Mouse (Mus musculus) layer of hippocampus, adult 18-20 months (tissue): ENCODE results near the gene Olfr1442. TPM values are rescaled to one million over a fixed set of nuclear protein-coding genes. Genes with fewer than 3 reads are reported as not detected.
"Not testable (repeated sequence)": the region's sequence is repeated elsewhere in the genome, so short reads cannot be mapped to it uniquely, and the experiment has no call there.

Source experiments
- DNase-seq, 2 experiments: peaks; one replicate each; pipeline ENCODE4 v3.0.0; 2022; ENCODE audit warnings: low spot score in 2 of 2
- long read RNA-seq: library from polyadenylated mRNA; stranded (forward); transcript quantifications from one replicate; pipeline ENCODE4 v2.0.0, GENCODE M21; 2021
- total RNA-seq, 2 experiments: library from RNA; stranded (reverse); gene quantifications; 2 replicates each; pipeline ENCODE4 v1.2.3; 2021

Gene Olfr1442
- total RNA-seq, result not detected
- long read RNA-seq, result 0 reads

DNA sequence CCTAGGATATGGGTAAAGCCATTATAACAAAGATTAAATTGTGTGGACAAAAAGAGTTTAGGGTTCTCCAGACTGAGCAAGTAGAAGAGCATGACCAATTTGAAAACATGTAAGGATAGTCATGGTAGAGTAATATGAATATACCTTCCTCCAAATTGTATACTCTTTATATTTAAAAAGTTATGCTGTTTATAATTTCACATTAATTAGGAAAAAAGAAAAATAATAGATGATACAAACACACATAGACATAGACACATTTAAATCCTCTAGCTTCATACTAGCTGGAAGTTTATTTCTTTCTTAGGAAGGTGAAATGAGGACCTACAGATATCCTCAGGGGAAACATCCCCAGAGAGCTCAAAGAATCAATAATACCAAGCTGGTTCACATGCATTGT lies at the start of gene Olfr1442:
Gene Olfr1442 (plus strand): TSS at position 301 of the 400 bp plus-strand sequence.
- DNase-seq, result no peak

DNA sequence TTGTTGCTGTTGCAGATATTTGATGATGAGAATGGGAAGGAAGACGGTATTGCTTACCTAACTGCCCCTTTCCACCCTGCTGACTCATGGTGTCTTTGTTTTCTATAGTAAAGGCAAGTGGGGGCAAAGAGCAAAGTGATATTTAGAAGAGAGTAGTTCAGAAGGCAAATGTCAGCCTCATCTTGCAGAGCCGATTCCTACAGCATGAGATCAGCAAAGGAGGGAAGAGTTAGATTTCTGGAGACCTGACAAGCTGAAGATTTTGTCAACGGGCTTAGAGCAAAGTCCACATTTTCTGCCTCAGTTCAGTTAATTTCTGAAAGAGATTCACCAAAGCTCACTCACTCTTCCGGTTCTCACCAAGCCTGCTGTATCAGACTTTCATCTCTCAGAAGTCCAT lies 37.1 kb upstream of the Olfr1442 start, which contains the start of gene Glyat:
Gene Glyat (plus strand): TSS at position 133 of the 400 bp plus-strand sequence.
- DNase-seq, result no peak

DNA sequence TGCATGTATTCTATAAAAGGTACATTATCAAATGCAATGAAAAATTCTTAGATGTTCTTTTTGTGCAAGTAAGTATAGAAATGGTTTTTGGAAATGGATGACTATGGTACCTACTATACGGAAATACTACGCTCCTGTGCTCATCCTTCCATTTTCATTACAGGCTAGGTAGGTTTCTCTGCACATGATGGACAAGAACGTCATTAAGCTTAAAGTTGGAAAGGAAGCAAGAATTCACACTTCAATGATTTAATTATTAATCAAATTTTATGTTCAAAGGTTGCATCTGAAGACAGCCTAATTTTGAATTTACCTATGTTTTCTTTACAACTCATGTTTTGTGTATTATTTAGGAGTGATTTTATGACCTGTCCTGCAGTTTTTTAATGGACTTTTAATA lies 36.0 kb upstream of the Olfr1442 start:
- DNase-seq, result no peak

DNA sequence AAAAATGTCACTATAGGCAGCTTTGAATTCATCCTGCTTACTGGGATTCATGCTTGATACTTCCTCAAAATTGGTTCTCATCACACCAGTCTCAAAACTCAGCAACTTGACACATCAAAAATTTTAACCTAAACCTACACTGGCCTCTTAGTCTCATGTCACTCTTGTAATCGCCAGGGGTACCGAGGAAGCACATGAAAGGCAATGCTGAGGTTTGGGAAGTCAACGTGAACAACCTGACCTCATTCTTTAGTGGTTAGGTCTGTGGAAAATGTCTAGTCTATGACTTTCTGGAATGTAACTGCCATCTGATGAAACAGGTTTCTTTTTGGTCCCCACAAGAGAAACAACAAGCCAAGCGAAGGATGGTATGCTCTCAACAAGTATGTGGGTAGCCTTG lies 35.3 kb upstream of the Olfr1442 start:
- no peak for DNase-seq

DNA sequence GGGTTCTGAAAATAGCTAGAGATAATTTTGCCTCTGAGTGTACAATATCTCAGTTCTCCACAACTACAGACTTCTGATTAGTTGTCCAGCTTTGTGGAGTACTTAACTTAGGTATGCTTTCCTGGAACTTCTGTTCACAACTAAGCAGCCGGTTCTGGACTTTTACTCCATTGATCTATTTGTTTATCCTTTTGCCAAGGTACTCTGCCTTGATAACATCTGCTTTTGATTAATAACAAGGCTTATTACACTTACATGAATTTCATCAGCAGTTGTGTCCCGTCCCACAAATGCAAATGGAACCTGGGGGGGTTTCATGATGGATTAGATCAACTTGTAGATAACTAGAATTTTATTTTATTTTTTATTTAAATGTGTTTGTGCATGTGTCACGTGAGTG lies 33.4 kb upstream of the Olfr1442 start:
- DNase-seq, result no peak

DNA sequence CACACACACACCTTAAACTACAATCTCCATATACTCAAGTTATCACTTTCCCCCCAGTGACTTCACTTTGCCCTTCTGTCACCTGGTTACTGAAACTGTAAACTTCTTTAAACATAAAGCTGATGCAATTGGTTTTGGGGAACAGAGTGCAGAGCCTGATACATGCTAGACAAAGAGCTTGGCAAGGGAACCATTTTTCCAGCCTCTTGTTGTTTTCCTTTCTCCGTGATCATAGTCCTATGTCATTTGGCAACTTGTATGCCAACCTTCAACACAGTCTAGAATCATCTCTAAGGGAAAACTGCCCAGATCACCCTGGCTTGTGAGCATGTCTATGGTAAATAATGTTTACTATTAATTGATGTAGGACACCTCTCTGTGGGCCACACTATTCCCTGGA lies 32.2 kb upstream of the Olfr1442 start:
- no peak for DNase-seq

DNA sequence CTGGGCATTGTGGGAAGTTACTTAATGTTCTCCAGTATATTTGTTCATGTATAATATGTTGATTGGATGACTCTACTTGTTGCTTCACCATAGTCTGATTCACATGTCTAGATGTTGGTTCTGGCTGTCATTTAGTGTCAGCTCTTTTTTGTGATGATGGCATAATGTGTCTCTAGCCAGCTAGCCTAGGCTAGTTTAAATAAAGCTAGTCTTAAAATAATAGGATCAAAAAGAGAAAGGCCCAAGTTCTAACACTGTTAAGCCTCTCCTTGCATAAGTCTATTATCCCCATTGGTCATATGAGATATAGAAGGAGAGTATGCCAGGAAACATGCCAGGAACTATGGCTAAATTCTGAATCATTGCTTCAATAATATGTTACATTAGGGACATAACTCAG lies 20.7 kb upstream of the Olfr1442 start:
- DNase-seq, result no peak

DNA sequence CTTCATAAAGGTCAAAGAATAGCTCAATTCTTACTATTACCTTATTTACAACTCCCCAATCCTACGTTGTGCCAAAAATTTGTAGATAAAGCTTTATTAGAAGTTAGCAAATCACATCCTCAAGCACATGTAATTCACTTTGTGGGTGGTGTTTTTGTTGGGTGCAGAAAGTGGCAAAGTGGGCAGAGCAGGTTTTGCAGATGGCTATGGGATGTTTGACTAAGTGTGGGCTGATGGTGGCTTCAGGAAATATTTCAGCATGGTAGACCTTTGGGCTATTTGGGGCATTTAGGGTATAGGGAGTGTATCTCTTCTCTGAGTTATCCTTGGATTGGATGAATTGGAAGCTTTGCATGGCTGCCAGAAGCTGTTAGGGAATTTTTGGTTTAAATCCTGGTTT lies 4.1 kb upstream of the Olfr1442 start:
- no peak for DNase-seq

DNA sequence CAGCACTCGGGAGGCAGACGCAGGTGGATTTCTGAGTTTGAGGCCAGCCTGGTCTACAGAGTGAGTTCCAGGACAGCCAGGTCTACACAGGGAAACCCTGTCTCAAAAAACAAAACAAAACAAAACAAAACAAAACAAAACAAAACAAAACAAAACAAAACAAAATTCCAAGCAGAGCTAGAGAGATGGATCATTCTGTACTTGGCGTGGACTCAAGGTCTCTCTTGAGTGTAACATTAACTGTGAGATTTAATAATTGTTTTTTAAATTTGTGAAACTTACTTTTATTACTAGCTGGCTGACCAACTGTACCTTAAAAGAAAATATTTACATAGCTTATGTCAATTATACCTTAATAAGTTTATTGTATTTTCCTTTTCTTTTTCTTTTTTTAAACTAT lies 1.6 kb upstream of the Olfr1442 start:
- DNase-seq, result not testable (repeated sequence)

DNA sequence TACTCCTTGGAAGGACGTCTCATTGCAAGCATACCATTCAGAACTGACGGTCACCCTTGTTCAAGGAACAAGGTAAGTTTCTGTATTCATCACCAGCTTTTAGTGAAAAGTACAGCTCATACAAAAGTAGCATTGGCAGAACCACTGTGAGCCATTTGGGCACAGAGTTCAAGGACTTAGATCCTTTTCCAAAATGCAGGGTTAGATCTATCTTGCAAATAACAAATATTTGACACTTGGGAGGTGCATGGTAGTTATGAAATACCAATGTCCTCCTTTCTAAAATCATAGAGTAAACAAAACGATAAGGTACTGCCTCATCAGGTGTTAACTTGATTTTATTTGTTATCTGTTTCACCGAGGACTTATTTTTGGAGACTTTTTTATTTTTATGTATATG lies 812 bp downstream of the Olfr1442 start:
- DNase-seq, result no peak

DNA sequence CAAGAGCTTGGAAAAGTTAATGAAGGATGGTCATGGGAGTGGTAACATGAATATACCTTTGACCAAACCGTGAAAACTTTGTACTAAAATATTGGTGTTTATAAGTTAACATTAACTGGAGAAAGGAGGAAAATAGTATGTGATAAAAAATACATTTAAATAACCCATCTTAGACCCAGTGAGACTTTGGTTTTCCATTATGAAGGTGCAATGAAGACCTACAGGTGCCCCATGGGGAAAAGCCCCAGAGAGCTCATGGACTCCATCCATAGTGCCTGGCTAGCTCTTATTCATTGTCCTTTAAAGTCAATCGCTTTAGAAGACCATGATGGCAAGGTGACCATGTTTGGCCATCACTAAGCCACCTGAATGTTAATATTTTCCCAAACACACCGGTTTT lies 7.6 kb downstream of the Olfr1442 start, which contains the start of gene Olfr1443:
Gene Olfr1443 (plus strand): TSS at position 301 of the 400 bp plus-strand sequence.
- DNase-seq, result no peak

DNA sequence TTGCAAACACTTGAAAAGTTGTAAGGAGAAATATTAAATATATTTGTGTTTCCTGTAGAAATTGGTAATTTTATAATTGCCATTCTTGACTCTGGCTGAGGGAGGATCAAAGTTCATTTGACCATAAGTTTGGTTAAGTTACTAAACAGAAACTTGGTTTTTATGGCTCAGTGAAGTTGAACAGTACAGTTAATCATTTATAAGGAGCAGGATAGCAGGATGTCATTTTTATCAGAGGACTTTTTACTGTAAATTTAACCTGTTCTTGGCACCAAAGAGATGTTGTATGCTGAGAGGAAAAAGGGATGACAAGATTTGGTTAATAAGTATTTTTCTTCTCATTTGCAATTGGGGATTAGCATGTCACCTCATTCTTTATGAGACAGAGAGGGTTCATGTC lies 14.4 kb downstream of the Olfr1442 start:
- no peak for DNase-seq

DNA sequence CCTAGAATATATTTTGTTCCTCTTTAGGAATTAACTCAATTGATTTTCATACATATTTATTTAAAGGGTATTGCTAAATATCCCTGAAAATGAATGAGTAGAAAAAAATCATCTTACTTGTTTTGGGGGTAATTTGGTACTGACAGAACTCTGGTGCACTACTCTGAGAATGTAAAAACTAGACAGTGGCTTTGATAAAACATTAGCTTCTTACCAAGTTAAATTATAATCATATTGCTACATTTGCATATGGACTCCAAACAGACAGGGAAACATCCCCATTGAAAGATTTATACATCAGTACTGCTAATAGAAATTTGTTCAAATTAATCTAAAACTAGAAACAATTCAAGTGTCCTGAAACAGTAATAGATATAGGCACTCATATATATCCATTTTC lies 15.0 kb downstream of the Olfr1442 start:
- no peak for DNase-seq

DNA sequence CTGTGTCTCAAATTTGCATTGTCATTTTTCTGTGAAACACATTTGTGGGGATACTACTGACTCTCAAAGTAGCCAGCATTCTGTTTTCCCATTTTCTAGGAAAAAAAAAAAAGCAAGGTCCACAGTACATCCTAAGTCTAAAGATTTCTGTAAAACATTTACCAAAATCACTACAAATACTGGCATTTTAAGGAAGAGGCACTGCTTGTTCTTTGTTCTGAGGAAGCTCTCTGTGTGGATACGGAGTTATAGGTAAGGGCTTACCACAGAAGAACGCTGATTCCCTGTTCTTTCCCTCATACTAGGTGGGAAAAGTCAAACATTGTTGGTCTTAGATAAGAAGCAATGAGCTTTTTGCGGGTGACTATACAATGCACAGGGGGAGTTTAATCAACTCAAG lies 25.4 kb downstream of the Olfr1442 start, which contains the start of gene Keg1:
Gene Keg1 (plus strand): TSS at position 197 of the 400 bp plus-strand sequence.
- DNase-seq, result no peak

DNA sequence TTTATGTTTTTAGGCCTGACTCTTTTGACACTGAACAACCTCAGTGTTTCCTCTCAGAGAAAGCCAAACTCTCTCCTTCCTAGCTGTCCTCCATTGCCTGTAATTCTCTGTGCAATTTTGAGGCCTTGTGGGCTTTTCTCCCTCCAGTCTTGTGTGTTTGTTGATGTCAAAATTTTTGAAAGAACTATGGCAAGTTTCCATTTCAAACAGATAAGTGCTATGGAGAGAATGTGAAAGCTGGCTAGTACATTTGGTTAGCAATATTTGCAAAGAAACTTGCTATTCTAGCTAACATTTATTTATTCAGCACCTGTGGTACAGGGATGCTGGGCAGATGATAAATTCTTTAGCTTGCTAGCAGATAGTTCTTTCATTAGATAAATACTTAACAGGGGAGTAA lies 26.0 kb downstream of the Olfr1442 start:
- no peak for DNase-seq

DNA sequence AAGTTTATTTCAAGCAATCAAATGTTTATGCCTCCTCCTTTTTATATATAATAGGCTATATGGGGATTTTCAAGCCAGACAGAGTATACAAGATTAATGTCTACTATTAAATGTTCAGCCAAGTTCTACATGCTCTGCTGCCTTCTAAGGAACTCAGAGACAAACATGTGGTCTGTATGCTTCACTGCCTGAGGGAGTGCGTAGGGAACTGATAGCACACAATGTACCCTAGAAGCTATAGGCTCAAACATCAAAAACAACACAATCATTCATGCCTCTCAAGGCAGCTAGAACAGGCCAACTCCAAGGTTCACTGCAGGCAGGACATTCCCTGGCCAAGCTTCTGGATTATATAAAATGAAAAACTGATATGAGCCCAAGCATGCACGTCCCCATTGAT lies 38.2 kb downstream of the Olfr1442 start:
- no peak for DNase-seq

DNA sequence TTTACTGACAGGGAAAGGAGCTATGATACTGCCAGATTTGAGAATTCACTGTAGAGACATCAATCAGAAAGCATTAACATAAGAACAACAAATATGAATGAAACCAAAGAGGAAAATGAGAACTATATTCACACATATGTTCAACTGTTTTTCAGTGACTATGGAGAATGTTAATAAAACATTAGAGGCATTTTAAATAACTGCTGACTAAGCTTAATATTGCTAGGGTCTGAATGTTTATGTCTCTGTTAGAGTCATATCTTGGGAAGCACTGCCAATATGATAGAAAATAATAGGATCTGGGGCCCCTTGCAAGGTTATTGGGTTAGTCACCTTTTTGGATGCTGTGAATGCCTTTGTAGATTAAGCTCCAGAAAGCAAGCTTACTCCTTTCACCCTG lies 38.7 kb downstream of the Olfr1442 start:
- DNase-seq, result no peak

DNA sequence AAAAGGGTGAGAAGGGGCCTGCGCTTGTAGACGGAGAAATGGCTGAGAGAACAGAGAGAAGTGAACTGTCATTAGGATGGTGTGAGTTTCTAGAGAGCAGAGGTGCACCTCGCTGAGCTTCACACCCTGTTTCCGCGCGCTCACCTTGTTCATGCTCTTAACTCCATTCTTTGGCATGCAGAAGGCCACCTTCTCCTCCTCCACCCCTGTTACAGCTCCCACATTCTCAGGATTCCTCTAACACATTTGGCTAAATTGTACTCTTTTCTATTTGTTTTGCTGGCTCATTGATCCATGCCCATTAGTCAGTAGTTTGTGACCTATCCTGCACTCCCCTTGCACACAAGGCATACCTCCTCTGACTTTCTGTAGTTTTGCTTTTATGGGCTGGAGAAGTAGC lies 49.0 kb downstream of the Olfr1442 start:
- DNase-seq, result no peak

DNA sequence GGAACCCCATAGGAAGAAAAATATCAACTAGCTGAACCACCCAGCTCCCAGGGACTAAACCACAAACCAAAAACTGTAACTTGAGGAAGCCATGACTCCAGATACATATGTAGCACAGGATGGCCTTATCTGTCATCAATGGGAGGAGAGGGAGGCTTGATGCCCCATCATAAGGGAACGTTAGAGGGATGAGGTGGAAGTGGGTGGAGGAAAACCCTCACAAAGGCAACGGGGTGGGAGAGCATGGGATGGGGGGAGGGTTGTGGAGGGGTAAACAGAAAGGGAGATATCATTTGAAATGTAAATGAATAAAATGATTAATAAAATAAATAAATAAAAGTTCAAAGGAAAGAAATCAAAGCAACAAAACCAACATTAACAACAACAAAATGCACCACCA lies 50.2 kb downstream of the Olfr1442 start:
- DNase-seq, result no peak

DNA sequence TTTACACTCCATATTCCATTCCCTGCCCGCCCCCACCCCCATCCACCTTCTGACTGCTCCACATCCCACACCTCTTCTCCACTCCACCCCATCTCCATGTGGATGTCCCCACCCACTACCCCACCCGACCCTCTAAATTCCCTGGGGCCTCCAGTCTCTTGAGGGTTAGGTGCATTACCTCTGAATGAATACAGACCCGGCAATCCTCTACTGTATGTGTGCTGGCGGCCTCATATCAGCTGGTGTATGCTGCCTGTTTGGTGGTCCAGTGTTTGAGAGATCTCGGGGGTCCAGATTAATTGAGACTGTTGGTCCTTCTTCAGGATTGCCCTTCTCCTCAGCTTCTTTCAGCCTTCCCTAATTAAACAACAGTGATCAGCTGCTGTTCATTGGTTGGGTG lies 50.7 kb downstream of the Olfr1442 start:
- DNase-seq, result not testable (repeated sequence)

DNA sequence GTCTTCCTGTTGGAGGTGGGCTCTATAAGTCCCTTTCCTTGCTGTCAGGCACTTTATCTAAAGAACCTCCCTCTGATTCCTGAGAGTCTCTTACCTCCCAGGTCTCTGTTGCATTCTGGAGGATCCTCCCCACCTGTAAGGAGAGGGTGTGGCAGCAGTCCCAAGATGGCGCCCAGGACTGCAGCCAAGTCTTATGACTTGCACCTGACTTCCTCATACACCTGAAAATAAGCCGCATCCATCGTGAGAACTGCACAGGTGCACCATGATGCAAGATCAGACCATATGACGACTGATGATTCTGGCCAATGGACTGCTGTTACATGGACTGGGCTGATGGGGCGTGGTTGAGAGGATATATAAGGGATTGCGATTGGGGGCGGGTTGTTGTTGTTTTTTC lies 51.4 kb downstream of the Olfr1442 start:
- not testable (repeated sequence) for DNase-seq

DNA sequence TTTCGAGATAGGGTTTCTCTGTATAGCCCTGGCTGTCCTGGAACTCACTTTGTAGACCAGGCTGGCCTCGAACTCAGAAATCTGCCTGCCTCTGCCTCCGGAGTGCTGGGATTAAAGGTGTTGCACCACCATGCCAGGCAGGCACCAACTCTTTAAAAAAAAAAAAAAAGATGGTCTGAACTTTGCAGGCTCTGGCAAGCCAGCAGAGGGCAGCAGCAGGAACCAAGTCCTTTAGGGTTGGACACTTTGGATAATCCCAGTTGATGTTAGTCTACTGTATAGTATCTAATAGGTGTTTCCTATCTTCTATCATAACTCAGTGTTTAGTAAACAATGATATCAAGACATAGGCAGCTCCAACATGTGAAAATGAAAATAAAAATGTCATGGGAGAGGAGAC lies 52.1 kb downstream of the Olfr1442 start:
- peak; percentile 1 to 32 for DNase-seq

DNA sequence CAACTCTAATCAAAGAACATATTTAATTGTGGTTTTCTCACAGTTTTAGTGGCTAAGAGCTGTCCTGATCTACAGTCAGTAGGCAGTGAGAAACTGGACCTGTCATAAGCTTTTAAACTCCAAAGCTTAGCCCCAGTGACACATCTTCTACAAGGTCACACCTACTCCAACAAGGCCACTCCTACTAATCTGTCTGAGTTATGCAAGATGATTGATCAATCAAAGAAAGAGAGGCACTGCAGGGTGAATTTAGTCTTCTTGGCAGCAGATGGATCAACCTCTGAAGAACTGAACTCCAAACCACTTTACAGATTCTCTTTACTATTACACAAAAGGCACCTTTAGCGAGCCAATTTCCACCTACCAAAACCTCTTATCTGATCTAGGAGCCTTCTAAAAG lies 55.6 kb downstream of the Olfr1442 start:
- no peak for DNase-seq
